Mouse (Mus musculus) induced T-regulatory cell, adult 2 months (primary cell): Measurements from ENCODE around the gene Inpp5f.

Experiments
- DNase-seq: peaks from one replicate; pipeline ENCODE4 v3.0.0-alpha.2; 2012; ENCODE audit warnings: low read depth

The Inpp5f gene

DNA sequence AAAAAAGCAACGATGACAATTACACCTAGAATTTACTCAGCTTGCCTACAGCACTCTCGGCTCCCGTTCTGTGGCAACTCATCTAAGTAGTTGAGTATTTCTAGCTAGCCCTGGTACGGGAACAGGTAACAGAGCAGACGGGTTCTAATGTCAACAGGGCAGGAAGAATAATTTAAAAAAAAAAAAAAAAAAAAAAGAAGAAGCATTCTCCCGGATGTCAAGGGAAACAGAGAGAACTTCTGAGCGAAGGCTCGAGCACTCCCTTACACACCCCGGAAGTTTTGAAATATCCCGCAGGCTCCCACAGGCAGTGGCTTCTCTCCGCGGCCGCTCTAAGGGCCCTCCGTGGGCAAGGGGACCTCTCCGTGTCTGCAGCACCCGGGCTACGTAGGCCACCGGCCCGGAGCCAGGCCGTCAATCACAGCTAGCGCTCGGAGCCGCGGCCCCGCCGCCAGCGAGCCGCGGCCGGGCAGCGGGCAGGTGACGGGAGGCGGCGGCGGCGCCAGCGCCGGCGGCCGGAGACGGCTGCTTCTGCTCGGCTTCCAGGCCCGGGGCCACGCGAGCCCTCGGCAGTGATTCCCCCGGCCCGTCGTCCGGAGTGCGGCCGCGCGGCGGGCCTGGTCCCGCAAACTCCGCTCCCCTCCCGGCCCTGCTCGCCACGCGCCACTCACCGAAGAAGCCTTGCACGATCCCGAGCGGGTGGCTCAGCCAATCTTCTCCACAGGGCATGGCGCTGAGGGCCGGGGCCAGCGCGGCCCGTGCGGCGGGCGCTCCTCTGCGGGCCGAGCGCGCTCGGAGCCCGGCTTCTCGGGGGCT lies 128.5 kb downstream of the Inpp5f start:
- DNase-seq = peak; percentile 79

GRCm38 (mm10) chr7:128740334-128740733 lies 129.2 kb downstream of the Inpp5f start, which contains the start of gene Mcmbp:
TSS of gene Mcmbp (minus strand) at chr7:128740495.
- DNase-seq = peak; percentile 97

- DNase-seq = no peak
Measured at GRCm38 (mm10) chr7:128743898-128744297, 132.8 kb downstream of the Inpp5f start.

DNA sequence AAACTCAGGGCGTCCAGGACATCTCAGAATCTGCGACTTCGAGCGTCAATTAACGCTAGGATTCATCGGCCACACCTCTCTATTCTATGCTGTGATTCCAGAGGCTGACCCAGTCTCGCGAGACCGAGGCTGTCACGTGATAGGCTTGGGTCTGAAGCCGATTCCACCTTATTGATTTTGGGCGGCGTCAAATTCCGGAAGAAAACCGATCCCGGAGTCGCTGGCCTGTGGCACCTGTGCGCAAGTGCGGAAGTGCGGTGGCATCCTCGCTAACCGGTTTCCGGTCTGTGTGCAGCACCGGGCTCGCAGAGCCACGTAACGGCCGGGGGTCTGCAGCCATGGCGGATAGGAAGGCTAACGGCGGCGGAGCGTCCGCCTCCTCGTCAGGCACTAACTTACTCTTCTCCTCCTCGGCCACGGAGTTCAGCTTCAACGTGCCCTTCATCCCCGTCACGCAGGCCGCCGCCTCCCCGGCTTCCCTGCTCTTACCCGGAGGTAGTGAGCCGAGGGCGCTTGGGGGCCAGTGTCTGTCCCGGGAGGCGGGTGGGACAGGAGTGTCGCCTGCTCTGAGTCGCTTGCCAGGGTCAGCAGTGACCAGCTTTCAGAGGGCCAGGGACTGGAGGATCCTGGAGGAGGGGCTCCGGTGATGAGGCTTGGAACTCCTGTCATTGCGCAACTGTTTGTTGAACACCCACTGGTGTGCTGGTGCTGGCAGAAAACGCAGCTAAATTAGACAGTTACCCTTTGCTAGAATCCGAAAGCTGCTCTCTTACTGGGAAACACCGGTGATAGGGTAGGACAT lies 133.8 kb downstream of the Inpp5f start, which contains the start of gene Sec23ip:
Gene Sec23ip (plus strand): TSS at position 260 of the 802 bp plus-strand sequence.
- DNase-seq = peak; percentile 99
